Mouse (Mus musculus): ENCODE data around the gene Galns. TPM values are rescaled to one million over a fixed set of nuclear protein-coding genes. Genes with fewer than 3 reads are reported as not detected.
A peak's percentile ranks its signal among the peaks of the same experiment; 100 is the strongest.
"Not testable (repeated sequence)": the region's sequence is repeated elsewhere in the genome, so short reads cannot be mapped to it uniquely, and the experiment has no call there.

Gene Galns
- total RNA-seq, 2 experiments from 2014 or later: 9.2 to 10.6 TPM

GRCm38 (mm10) chr8:122633205-122633604 is 21.9 kb upstream of the Galns start:
- no peak for DNase-seq

- DNase-seq: not testable (repeated sequence)
Observed at GRCm38 (mm10) chr8:122632134-122632533, 20.9 kb upstream of the Galns start.

- DNase-seq: peak; percentile 43
Observed at GRCm38 (mm10) chr8:122630696-122631095, 19.4 kb upstream of the Galns start.

GRCm38 (mm10) chr8:122629388-122629787 is 18.1 kb upstream of the Galns start:
- DNase-seq: no peak

GRCm38 (mm10) chr8:122626896-122627295 is 15.6 kb upstream of the Galns start:
- no peak for DNase-seq

GRCm38 (mm10) chr8:122625811-122626210 is 14.5 kb upstream of the Galns start:
- DNase-seq: no peak

GRCm38 (mm10) chr8:122624653-122625052 is 13.4 kb upstream of the Galns start:
- DNase-seq: no peak

- DNase-seq: peak; percentile 42
Observed at GRCm38 (mm10) chr8:122623844-122624642, 12.8 kb upstream of the Galns start.

- no peak for DNase-seq
Observed at GRCm38 (mm10) chr8:122622727-122623126, 11.5 kb upstream of the Galns start, which contains the start of gene Pabpn1l. Pabpn1l (minus strand) TSS chr8:122622739.

GRCm38 (mm10) chr8:122620446-122620845 is 9.2 kb upstream of the Galns start:
- no peak for DNase-seq

GRCm38 (mm10) chr8:122618660-122619378 is 7.6 kb upstream of the Galns start:
- no peak for DNase-seq

GRCm38 (mm10) chr8:122617947-122618546 is 6.8 kb upstream of the Galns start:
- DNase-seq: peak; percentile 94

GRCm38 (mm10) chr8:122616181-122616905 is 5.1 kb upstream of the Galns start:
- peak; percentile 38 for DNase-seq

GRCm38 (mm10) chr8:122610612-122611277 is 518 bp downstream of the Galns start:
- DNase-seq: no peak

- DNase-seq: no peak
Observed at GRCm38 (mm10) chr8:122610209-122610608, 1.1 kb downstream of the Galns start.

- DNase-seq: no peak
Observed at GRCm38 (mm10) chr8:122606810-122607209, 4.5 kb downstream of the Galns start.

- no peak for DNase-seq
Observed at GRCm38 (mm10) chr8:122605367-122605766, 5.9 kb downstream of the Galns start.

GRCm38 (mm10) chr8:122604640-122605039 is 6.6 kb downstream of the Galns start:
- DNase-seq: no peak

GRCm38 (mm10) chr8:122600666-122601065 is 10.6 kb downstream of the Galns start:
- no peak for DNase-seq

- no peak for DNase-seq
Observed at GRCm38 (mm10) chr8:122596031-122596430, 15.2 kb downstream of the Galns start.

- no peak for DNase-seq
Observed at GRCm38 (mm10) chr8:122593783-122594507, 17.3 kb downstream of the Galns start.

Data from heart, postnatal 4 days (tissue).